Mouse (Mus musculus): ENCODE data around the gene Cnn1. TPM values are rescaled to one million over a fixed set of nuclear protein-coding genes. Genes with fewer than 3 reads are reported as not detected.
"Not testable (repeated sequence)": the region's sequence is repeated elsewhere in the genome, so short reads cannot be mapped to it uniquely, and the experiment has no call there.

The Cnn1 gene
- polyA plus RNA-seq, 1 experiment from 2014 or later = 0.66 TPM

- WGBS = 55% methylated on average over 17 of the region's 17 CpGs
- Histone ChIP-seq H3K4me3 (ENCODE audit: low read depth, low read length) (no peak overlapping the region), H3K4me1 (ENCODE audit: control insufficient read depth, insufficient read depth, low read length) (no peaks in the 10 kb centered on the region), H3K36me3 (ENCODE audit: control insufficient read depth, insufficient read depth, low read length) (no peaks in the 10 kb centered on the region), H3K9me3 (ENCODE audit: control insufficient read depth, low read length) (no peaks in the 10 kb centered on the region), H3K27ac (ENCODE audit: low read depth, low read length) (no peak overlapping the region), H3K27me3 (ENCODE audit: control insufficient read depth, insufficient read depth, low read length) (no peaks in the 10 kb centered on the region), H3K4me2 (ENCODE audit: low read depth, low read length) (no peak overlapping the region), H3K9ac (replicated peaks; ENCODE audit: low read depth, low read length) (no peak overlapping the region)
- peak; percentile 54; the same call in 1 of the 2 replicates for ATAC-seq (ENCODE audit: low read depth)
These were observed 44.4 kb downstream of the Cnn1 start for GRCm38 (mm10) chr9:22143108-22144037.

GRCm38 (mm10) chr9:22144304-22144965 is 45.4 kb downstream of the Cnn1 start:
- Histone ChIP-seq H3K36me3 (ENCODE audit: control insufficient read depth, insufficient read depth, low read length) (no peaks in the 10 kb centered on the region), H3K9ac (replicated peaks; ENCODE audit: low read depth, low read length) (no peak overlapping the region)
- 90% methylated on average over 6 of the region's 8 CpGs for WGBS

DNA sequence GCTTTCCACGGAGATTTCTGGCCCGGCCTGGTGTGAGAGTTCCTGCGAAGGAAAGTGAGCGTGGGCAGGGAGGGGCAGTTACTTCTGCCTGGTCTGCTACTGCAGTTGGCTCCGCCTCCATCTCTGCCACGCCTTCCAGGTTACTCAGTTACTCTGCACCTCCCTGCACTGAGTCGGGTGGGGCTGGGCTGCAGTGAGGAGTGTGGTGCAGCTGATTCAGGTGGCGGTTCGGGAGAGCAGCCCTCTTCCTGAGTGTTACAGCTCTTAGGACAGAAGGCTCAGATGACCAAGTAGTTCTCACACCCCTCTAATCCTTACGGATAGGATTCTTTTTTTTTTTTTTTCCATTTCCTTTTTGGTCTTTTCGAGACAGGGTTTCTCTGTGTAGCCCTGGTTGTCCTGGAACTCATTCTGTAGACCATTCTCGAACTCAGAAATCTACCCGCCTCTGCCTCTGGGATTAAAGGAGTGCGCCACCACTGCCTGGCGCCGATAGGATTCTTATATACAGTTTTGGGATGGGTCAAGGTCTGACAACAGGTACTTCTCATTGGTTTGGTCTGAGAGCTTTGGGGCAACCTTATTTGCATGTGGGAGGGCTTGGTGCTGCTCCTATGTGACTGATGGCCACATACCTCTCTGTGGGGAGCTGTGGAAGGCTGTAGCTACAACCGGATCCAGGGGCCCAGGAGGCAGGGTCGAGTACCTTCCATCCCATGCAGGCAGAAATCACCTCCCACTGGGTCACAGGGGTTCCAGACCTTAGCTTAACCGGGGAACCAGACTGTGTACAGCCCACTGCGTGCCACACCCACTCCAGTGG is 50.6 kb downstream of the Cnn1 start:
- no peak for ATAC-seq (ENCODE audit: low read depth)
- no peaks in the 10 kb centered on the region for H3K27me3 ChIP-seq (ENCODE audit: control insufficient read depth, insufficient read depth, low read length)
- H3K27ac ChIP-seq (ENCODE audit: low read depth, low read length) = no peak overlapping the region
- H3K36me3 ChIP-seq (ENCODE audit: control insufficient read depth, insufficient read depth, low read length) = no peaks in the 10 kb centered on the region
- no peak overlapping the region for H3K9ac ChIP-seq (replicated peaks; ENCODE audit: low read depth, low read length)
- no peaks in the 10 kb centered on the region; the same call in 1 of the 2 replicates for H3K9me3 ChIP-seq (ENCODE audit: control insufficient read depth, low read length)
- no peaks in the 10 kb centered on the region for H3K4me1 ChIP-seq (ENCODE audit: control insufficient read depth, insufficient read depth, low read length)
- H3K4me2 ChIP-seq (ENCODE audit: low read depth, low read length) = no peak overlapping the region
- 80% methylated on average over 20 of the region's 20 CpGs for WGBS
- H3K4me3 ChIP-seq (ENCODE audit: low read depth, low read length) = no peak overlapping the region

More at GRCm38 (mm10) chr9:22144304-22144965, 45.4 kb downstream of the Cnn1 start:
- Histone ChIP-seq H3K4me2 (ENCODE audit: low read depth, low read length) (no peak overlapping the region), H3K4me1 (ENCODE audit: control insufficient read depth, insufficient read depth, low read length) (no peaks in the 10 kb centered on the region), H3K9me3 (ENCODE audit: control insufficient read depth, low read length) (no peaks in the 10 kb centered on the region; the same call in 1 of the 2 replicates), H3K4me3 (ENCODE audit: low read depth, low read length) (no peak overlapping the region), H3K27me3 (ENCODE audit: control insufficient read depth, insufficient read depth, low read length) (no peaks in the 10 kb centered on the region), H3K27ac (ENCODE audit: low read depth, low read length) (no peak overlapping the region)
- ATAC-seq (ENCODE audit: low read depth) = no peak

DNA sequence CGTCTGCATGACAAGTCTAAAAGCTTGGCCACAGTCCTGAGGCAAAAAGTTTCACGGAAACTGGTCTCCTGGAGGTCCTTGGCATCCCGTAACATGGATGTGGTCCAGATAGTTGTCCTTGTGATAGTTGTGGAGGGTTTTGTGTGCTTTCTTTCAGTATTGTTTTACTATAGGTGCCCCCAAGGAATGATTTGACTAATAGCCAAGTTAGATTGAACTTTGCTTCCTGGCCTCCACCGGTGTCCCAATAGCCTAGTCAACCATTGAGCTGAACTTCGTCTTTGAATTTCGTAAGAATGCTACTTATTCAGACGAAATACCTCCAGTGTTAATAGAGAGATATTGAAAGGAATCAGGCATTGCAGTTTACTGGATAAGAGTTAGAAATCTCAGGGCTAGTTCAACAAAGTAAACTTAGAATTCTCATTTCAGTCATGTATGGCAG is 51.3 kb downstream of the Cnn1 start:
- WGBS = 84% methylated on average over 7 of the region's 7 CpGs
- H3K27ac ChIP-seq (ENCODE audit: low read depth, low read length); H3K9me3 ChIP-seq (ENCODE audit: control insufficient read depth, low read length); H3K9ac ChIP-seq (replicated peaks; ENCODE audit: low read depth, low read length); H3K27me3 ChIP-seq (ENCODE audit: control insufficient read depth, insufficient read depth, low read length); H3K4me3 ChIP-seq (ENCODE audit: low read depth, low read length); H3K4me1 ChIP-seq (ENCODE audit: control insufficient read depth, insufficient read depth, low read length); ATAC-seq (ENCODE audit: low read depth); H3K4me2 ChIP-seq (ENCODE audit: low read depth, low read length); H3K36me3 ChIP-seq (ENCODE audit: control insufficient read depth, insufficient read depth, low read length): not testable (repeated sequence)

- no peaks in the 10 kb centered on the region; the same call in 1 of the 2 replicates for H3K9me3 ChIP-seq (ENCODE audit: control insufficient read depth, low read length)
- no peak overlapping the region for H3K27ac ChIP-seq (ENCODE audit: low read depth, low read length)
- H3K4me1 ChIP-seq (ENCODE audit: control insufficient read depth, insufficient read depth, low read length) = no peaks in the 10 kb centered on the region
- H3K9ac ChIP-seq (replicated peaks; ENCODE audit: low read depth, low read length) = no peak overlapping the region
- 88% methylated on average over 2 of the region's 2 CpGs for WGBS
- no peak for ATAC-seq (ENCODE audit: low read depth)
- H3K4me3 ChIP-seq (ENCODE audit: low read depth, low read length) = no peak overlapping the region
- H3K4me2 ChIP-seq (ENCODE audit: low read depth, low read length) = no peak overlapping the region
- no peaks in the 10 kb centered on the region for H3K27me3 ChIP-seq (ENCODE audit: control insufficient read depth, insufficient read depth, low read length)
- H3K36me3 ChIP-seq (ENCODE audit: control insufficient read depth, insufficient read depth, low read length) = no peaks in the 10 kb centered on the region
These were observed 51.9 kb downstream of the Cnn1 start for GRCm38 (mm10) chr9:22150946-22151345.

DNA sequence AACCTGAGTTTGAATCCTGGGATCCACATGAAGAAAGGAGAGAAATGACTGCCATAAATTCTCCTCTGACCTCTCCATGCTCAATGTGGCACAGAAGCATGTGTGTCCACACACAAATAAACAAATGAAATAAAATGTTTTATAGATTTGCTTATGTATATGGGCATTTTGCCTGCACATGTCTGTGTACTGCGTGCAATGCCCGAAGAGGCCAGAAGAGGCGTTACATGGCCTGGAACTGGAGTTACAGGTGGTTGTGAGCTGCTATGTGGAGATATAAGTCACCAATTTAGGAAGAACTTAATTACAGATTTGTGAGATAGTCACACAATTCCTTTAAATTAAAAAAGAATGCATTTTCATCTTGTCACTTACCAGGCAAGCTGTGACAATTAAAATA is 54.8 kb downstream of the Cnn1 start:
- no peaks in the 10 kb centered on the region for H3K27me3 ChIP-seq (ENCODE audit: control insufficient read depth, insufficient read depth, low read length)
- H3K4me3 ChIP-seq (ENCODE audit: low read depth, low read length) = no peak overlapping the region
- 92% methylated on average over 3 of the region's 3 CpGs for WGBS
- H3K9ac ChIP-seq (replicated peaks; ENCODE audit: low read depth, low read length) = no peak overlapping the region
- no peak overlapping the region for H3K27ac ChIP-seq (ENCODE audit: low read depth, low read length)
- H3K36me3 ChIP-seq (ENCODE audit: control insufficient read depth, insufficient read depth, low read length) = no peaks in the 10 kb centered on the region; the same call in 1 of the 2 replicates
- H3K9me3 ChIP-seq (ENCODE audit: control insufficient read depth, low read length) = no peaks in the 10 kb centered on the region; the same call in 1 of the 2 replicates
- no peak for ATAC-seq (ENCODE audit: low read depth)
- H3K4me2 ChIP-seq (ENCODE audit: low read depth, low read length) = no peak overlapping the region
- peaks cover 9% of the 10 kb centered on the region for H3K4me1 ChIP-seq (ENCODE audit: control insufficient read depth, insufficient read depth, low read length)

DNA sequence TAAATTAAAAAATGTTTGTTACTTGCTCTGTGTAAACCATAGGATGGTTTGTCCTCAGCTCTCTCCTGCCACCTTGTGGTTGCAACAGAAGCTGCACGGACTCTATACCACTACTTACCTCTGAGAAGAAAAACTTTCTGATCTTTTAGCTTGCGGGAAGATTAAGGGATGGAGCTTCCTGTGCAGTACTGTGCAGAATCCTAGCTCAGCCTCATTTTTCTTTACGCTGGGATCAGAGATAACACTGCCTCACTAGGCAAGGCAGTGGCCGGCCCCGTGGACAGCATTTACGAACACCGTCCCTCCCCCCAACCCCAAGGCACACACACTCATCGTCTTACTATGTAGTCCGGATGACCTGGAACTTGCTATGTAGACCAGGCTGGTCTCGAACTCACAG is 56.6 kb downstream of the Cnn1 start:
- no peaks in the 10 kb centered on the region; the same call in 1 of the 2 replicates for H3K36me3 ChIP-seq (ENCODE audit: control insufficient read depth, insufficient read depth, low read length)
- peaks cover 9% of the 10 kb centered on the region for H3K4me1 ChIP-seq (ENCODE audit: control insufficient read depth, insufficient read depth, low read length)
- WGBS = 27% methylated on average over 10 of the region's 10 CpGs
- ATAC-seq (ENCODE audit: low read depth) = peak; percentile 13
- H3K27me3 ChIP-seq (ENCODE audit: control insufficient read depth, insufficient read depth, low read length) = no peaks in the 10 kb centered on the region
- no peaks in the 10 kb centered on the region for H3K9me3 ChIP-seq (ENCODE audit: control insufficient read depth, low read length)
- H3K27ac ChIP-seq (ENCODE audit: low read depth, low read length) = no peak overlapping the region
- no peak overlapping the region for H3K9ac ChIP-seq (replicated peaks; ENCODE audit: low read depth, low read length)
- peak overlapping the region; percentile 64; the same call in 1 of the 2 replicates for H3K4me2 ChIP-seq (ENCODE audit: low read depth, low read length)
- no peak overlapping the region for H3K4me3 ChIP-seq (ENCODE audit: low read depth, low read length)

- Histone ChIP-seq H3K36me3 (ENCODE audit: control insufficient read depth, insufficient read depth, low read length) (no peaks in the 10 kb centered on the region; the same call in 1 of the 2 replicates), H3K4me2 (ENCODE audit: low read depth, low read length) (peak within 1 kb of the TSS; percentile 64), H3K9ac (replicated peaks; ENCODE audit: low read depth, low read length) (peak within 1 kb of the TSS; percentile 84), H3K4me1 (ENCODE audit: control insufficient read depth, insufficient read depth, low read length) (peaks cover 9% of the 10 kb centered on the region), H3K27me3 (ENCODE audit: control insufficient read depth, insufficient read depth, low read length) (no peaks in the 10 kb centered on the region), H3K27ac (ENCODE audit: low read depth, low read length) (peak within 1 kb of the TSS; percentile 88), H3K4me3 (ENCODE audit: low read depth, low read length) (peak within 1 kb of the TSS; percentile 62), H3K9me3 (ENCODE audit: control insufficient read depth, low read length) (no peaks in the 10 kb centered on the region)
- under 1% methylated on average over 60 of the region's 65 CpGs for WGBS
- peak; percentile 98 for ATAC-seq (ENCODE audit: low read depth)
These were observed 57.7 kb downstream of the Cnn1 start, which contains the start of gene Pigyl for GRCm38 (mm10) chr9:22156497-22157245. Gene Pigyl (plus strand): TSS chr9:22156846.

Measured in neural tube, embryonic 14.5 days (tissue).